Mouse (Mus musculus) kidney, postnatal 0 days (tissue): ENCODE measurements around the gene Slc8a1. TPM values are rescaled to one million over a fixed set of nuclear protein-coding genes. Genes with fewer than 3 reads are reported as not detected.
A peak's percentile ranks its signal among the peaks of the same experiment; 100 is the strongest.

Experiments
- ATAC-seq: fragments of 200-750 bp; cut with Nextera tagmentation; replicated peaks from 2 replicates; pipeline ENCODE4 v1.8.0; 2017; ENCODE audit warnings: low read depth, moderate number of reproducible peaks, moderate TSS enrichment, moderate library complexity; ENCODE audit not compliant: low FRiP score
- DNase-seq: peaks from one replicate; pipeline ENCODE4 v3.0.0-alpha.2; 2016; ENCODE audit warnings: low spot score
- H3K27ac ChIP-seq: fragments of 300-500 bp; sonication (generic); 2 replicates; pipeline ENCODE4 v1.5.1; 2014; ENCODE audit warnings: mild to moderate bottlenecking
- H3K27me3 ChIP-seq: fragments of 300-500 bp; sonication (generic); 2 replicates; pipeline ENCODE4 v1.6.1; 2014; ENCODE audit warnings: low read length, mixed read lengths; ENCODE audit not compliant: insufficient read depth
- H3K36me3 ChIP-seq: fragments of 300-500 bp; sonication (generic); 2 replicates; pipeline ENCODE4 v1.6.1; 2014; ENCODE audit warnings: low read length, mixed read lengths; ENCODE audit not compliant: insufficient read depth
- H3K4me1 ChIP-seq: fragments of 300-500 bp; sonication (generic); replicated peaks from 2 replicates; pipeline ENCODE4 v1.6.1; 2014; ENCODE audit warnings: antibody characterized with exemption, low read length, mixed read lengths; ENCODE audit not compliant: insufficient read depth
- H3K4me2 ChIP-seq: fragments of 300-500 bp; sonication (generic); 2 replicates; pipeline ENCODE4 v1.6.1; 2014; ENCODE audit warnings: mild to moderate bottlenecking, low read length, moderate library complexity, mixed read lengths
- H3K4me3 ChIP-seq: fragments of 300-500 bp; sonication (generic); replicated peaks from 2 replicates; pipeline ENCODE4 v1.5.1; 2014; ENCODE audit warnings: low read depth, low read length
- H3K9ac ChIP-seq: fragments of 300-500 bp; sonication (generic); 2 replicates; pipeline ENCODE4 v1.6.1; 2014; ENCODE audit warnings: low read depth, low read length
- H3K9me3 ChIP-seq: fragments of 300-500 bp; sonication (generic); replicated peaks from 2 replicates; pipeline ENCODE4 v1.6.1; 2016; ENCODE audit warnings: low read length, inconsistent platforms, mixed read lengths
- CTCF ChIP-seq: IDR thresholded peaks from 2 replicates; pipeline ENCODE4 v1.5.1; 2016; ENCODE audit warnings: antibody characterized with exemption, low read depth, mild to moderate bottlenecking, moderate library complexity
- WGBS: fragments of 180-500 bp; shearing (Covaris S2); extraction: QIAGEN DNeasy Blood & Tissue Kit; methylation state at CpG from one replicate; pipeline ENCODE4 v1.1.7; 2014; 5-methylcytosine and 5-hydroxymethylcytosine counted together
- polyA plus RNA-seq: library from polyadenylated mRNA; unstranded; fragments of >200 nt; fragmentation: Nextera tagmentation; extraction: Ambion mirVana; gene quantifications from 2 replicates; pipeline ENCODE4 v1.2.1, GENCODE M21; 2015

Slc8a1 gene
- polyA plus RNA-seq, 1 experiment from 2014 or later: 12.9 TPM

DNA sequence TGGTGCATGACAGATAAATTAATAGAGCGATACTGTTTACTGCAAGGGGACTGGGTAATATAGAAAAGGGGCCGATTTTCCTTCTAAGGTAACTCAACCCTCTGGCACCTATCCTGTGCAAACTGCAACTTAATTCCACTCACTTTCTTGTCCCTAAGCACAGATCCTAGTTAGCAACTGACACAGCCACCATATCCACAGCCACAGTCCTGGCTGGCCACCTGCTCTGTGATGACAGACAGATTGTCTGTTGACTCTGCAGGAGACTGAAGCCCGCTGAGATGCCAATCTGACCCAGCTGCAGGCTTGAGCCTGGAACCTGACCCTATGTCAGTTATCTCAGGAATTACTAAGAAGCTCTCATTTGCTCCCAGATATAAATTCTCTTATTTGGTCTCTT, 62.0 kb downstream of the Slc8a1 start:
- TF ChIP-seq CTCF: no peak
- WGBS: 55% methylated on average over 3 of the region's 3 CpGs
- peaks cover 9% of the 10 kb centered on the region; the same call in 1 of the 2 replicates for H3K27me3 ChIP-seq
- H3K36me3 ChIP-seq: no peaks in the 10 kb centered on the region
- no peak overlapping the region for H3K9ac ChIP-seq
- no peak overlapping the region for H3K4me3 ChIP-seq
- no peak overlapping the region for H3K4me2 ChIP-seq
- H3K27ac ChIP-seq: no peak overlapping the region
- ATAC-seq (no peak), DNase-seq (no peak)
- H3K4me1 ChIP-seq: no peaks in the 10 kb centered on the region
- no peaks in the 10 kb centered on the region for H3K9me3 ChIP-seq

DNA sequence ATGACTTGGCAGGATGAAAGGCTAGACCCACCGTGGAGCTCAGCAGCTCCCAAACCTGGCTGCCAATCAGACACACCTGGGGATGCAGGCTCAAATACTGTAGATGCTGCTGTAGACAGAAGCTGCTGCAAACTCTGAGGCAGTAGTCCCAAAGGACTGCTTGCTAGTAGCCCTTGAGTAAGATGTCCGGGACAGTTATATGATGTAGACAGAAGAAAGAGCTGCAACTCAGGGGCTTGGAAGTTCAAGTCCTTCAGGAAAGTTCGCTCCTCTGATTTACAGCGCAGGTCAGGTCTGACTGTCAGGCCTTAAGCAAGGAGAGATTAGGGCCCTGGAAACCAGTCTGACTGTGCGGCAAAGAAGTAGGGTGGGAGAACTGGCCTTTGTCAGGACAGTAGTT, 66.9 kb downstream of the Slc8a1 start:
- DNase-seq (peak; percentile 4), ATAC-seq (no peak)
- no peak overlapping the region for H3K9ac ChIP-seq
- peaks cover 9% of the 10 kb centered on the region; the same call in 1 of the 2 replicates for H3K27me3 ChIP-seq
- no peak overlapping the region for H3K27ac ChIP-seq
- no peaks in the 10 kb centered on the region for H3K36me3 ChIP-seq
- H3K4me1 ChIP-seq: 0 out of 2 replicates have a peak, but pooled peaks cover 7% of the 10 kb centered on the region
- 0 out of 2 replicates have a peak overlapping the region, but pooled peaks have one; percentile 81 for H3K4me3 ChIP-seq
- no peak for TF ChIP-seq CTCF
- H3K9me3 ChIP-seq: no peaks in the 10 kb centered on the region
- H3K4me2 ChIP-seq: peak overlapping the region; percentile 94; the same call in 1 of the 2 replicates
- WGBS: 30% methylated on average over 5 of the region's 5 CpGs

- no peaks in the 10 kb centered on the region for H3K9me3 ChIP-seq
- H3K9ac ChIP-seq: peak overlapping the region; percentile 78
- DNase-seq: peak; percentile 75
- no peak for TF ChIP-seq CTCF
- peak overlapping the region; percentile 81 for H3K4me3 ChIP-seq
- 1% methylated on average over 70 of the region's 84 CpGs for WGBS
- 0 out of 2 replicates have a peak, but pooled peaks cover 7% of the 10 kb centered on the region for H3K4me1 ChIP-seq
- H3K36me3 ChIP-seq: no peaks in the 10 kb centered on the region
- peak overlapping the region; percentile 94 for H3K4me2 ChIP-seq
- peak; percentile 68 for ATAC-seq
- H3K27me3 ChIP-seq: peaks cover 9% of the 10 kb centered on the region; the same call in 1 of the 2 replicates
- peak overlapping the region; percentile 75 for H3K27ac ChIP-seq
These were observed 68.1 kb downstream of the Slc8a1 start for GRCm38 (mm10) chr17:81669816-81670691.

DNA sequence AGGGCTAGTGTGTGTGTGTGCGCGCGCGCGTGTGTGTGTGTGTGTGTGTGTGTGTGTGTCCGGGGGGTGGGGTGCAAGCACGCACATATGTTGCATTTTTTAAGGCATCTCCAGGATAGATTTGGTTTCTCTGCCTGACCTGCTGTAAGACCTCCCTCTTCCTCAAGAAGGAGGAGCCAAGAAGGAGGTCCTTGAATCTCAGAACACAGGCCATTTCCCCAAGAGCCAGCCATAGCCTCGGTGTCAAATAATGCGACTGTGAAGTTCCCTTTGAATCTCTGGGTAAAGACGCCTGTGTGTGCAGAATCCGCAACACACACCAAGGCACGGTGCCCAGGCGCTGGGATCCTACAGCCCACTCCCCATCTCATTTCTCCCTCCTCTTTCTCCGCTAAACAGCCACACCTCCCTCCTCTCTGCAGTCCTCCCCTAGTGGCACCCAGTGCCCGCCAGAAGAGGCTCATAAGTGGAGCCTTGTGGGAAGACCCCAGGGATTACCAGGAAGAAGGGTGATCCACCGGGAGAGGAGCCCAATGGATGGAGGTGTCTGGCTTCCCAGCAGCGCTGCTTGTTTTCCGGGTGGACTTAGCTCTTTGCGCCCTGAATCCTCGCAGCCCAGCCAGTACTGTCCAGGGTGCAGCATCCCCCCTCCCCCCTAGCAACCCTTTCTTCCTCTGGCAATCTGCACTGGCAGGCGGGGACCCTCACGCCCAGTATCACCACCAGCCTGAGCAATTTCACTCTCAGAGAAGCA, 68.9 kb downstream of the Slc8a1 start:
- Histone ChIP-seq H3K27me3 (peaks cover 9% of the 10 kb centered on the region; the same call in 1 of the 2 replicates), H3K4me1 (0 out of 2 replicates have a peak, but pooled peaks cover 7% of the 10 kb centered on the region), H3K4me3 (peak overlapping the region; percentile 81), H3K27ac (peak overlapping the region; percentile 75), H3K9me3 (no peaks in the 10 kb centered on the region), H3K36me3 (no peaks in the 10 kb centered on the region), H3K4me2 (peak overlapping the region; percentile 94), H3K9ac (peak overlapping the region; percentile 78)
- ATAC-seq (peak; percentile 73), DNase-seq (peak; percentile 87)
- under 1% methylated on average over 22 of the region's 22 CpGs for WGBS
- no peak for TF ChIP-seq CTCF

DNA sequence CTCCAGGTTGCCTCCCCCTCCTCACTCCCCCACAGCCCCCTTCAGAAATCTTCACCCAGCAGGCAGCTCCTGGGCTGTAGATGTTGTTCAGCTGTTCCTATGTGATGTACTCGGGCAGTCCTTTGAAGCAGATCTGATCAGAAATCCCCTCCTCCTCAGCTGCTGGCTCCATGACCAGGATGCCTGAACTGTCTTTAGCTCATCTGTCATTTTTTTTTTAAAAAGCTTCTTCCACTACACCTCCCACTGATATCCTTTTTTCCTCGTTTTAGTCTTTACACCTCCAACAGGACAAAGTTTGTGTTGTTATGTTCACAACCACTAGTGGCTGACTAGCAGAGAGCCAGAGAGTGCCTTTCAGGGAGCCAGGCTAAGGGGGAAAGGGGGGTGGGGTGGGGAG, 69.7 kb downstream of the Slc8a1 start:
- Histone ChIP-seq H3K27me3 (peaks cover 9% of the 10 kb centered on the region; the same call in 1 of the 2 replicates), H3K36me3 (no peaks in the 10 kb centered on the region), H3K27ac (peak overlapping the region; percentile 75; the same call in 1 of the 2 replicates), H3K4me3 (peak overlapping the region; percentile 81), H3K4me1 (0 out of 2 replicates have a peak, but pooled peaks cover 7% of the 10 kb centered on the region), H3K9me3 (no peaks in the 10 kb centered on the region), H3K9ac (no peak overlapping the region), H3K4me2 (peak overlapping the region; percentile 94)
- peak; percentile 15 for DNase-seq
- ATAC-seq: no peak
- TF ChIP-seq CTCF: 0 out of 2 replicates have a peak, but pooled peaks have one; percentile 1
- 3% methylated on average over 2 of the region's 2 CpGs for WGBS

GRCm38 (mm10) chr17:81667935-81668334, 70.2 kb downstream of the Slc8a1 start:
- WGBS: 63% methylated on average over 2 of the region's 2 CpGs
- H3K4me2 ChIP-seq: peak overlapping the region; percentile 94
- TF ChIP-seq CTCF: no peak
- no peak overlapping the region for H3K9ac ChIP-seq
- peak overlapping the region; percentile 4; the same call in 1 of the 2 replicates for H3K4me3 ChIP-seq
- H3K9me3 ChIP-seq: no peaks in the 10 kb centered on the region
- 0 out of 2 replicates have a peak overlapping the region, but pooled peaks have one; percentile 33 for H3K27ac ChIP-seq
- H3K36me3 ChIP-seq: no peaks in the 10 kb centered on the region
- ATAC-seq (no peak), DNase-seq (peak; percentile 15)
- 0 out of 2 replicates have a peak, but pooled peaks cover 7% of the 10 kb centered on the region for H3K4me1 ChIP-seq
- H3K27me3 ChIP-seq: peaks cover 9% of the 10 kb centered on the region; the same call in 1 of the 2 replicates
